Mouse (Mus musculus) T-cell, adult 66 days (primary cell): Measurements from ENCODE around the gene Mbd4. TPM values are rescaled to one million over a fixed set of nuclear protein-coding genes. Genes with fewer than 3 reads are reported as not detected.

Experiments used
- total RNA-seq, 2 experiments: library from RNA; stranded (reverse); gene quantifications; 3 replicates in 1 of 2; 4 replicates in 1 of 2; pipeline ENCODE4 v1.2.4; 2023

Gene Mbd4
- total RNA-seq: 1 to 10 TPM; 7.9 to 8.5 TPM

DNA sequence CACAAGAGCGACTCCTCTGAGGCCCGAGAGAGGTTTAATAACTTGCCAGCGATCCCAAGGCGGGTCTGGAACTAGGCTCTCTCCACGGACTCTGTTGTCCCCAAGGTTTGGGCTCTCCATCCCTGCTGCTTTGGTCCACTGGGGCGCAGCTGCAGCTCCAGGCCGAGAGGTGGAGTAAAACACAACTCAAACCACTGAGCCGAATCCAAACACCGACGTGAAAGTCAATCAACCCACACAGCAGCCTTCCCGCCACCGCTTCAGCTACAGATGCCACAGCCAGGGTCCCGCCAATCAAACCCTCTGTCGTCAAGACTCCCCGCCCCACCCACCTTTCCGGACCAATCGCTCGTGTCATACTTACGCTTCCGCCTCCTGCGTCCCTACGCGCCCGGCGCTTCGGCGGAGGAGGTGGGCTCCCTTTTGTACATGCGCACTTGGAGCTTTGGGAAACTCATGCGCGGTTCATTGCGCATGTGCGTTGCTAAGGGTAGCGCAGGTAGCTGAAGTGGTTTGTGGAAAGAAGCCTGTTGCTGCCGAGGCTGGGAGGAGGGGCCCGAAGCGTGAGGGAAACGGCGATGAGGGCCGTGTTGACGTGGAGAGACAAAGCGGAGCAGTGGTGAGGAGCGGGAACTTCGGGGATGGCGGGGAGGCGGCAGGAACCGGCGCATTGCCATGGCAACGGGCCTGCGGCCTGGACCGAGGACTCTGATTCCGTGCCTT lies at the start of gene Mbd4, which contains the start of gene Ift122:
TSS of gene Mbd4 (minus strand) at position 281 of the 723 bp plus-strand sequence.
TSS of gene Ift122 (plus strand) at position 380 of the 723 bp plus-strand sequence.

DNA sequence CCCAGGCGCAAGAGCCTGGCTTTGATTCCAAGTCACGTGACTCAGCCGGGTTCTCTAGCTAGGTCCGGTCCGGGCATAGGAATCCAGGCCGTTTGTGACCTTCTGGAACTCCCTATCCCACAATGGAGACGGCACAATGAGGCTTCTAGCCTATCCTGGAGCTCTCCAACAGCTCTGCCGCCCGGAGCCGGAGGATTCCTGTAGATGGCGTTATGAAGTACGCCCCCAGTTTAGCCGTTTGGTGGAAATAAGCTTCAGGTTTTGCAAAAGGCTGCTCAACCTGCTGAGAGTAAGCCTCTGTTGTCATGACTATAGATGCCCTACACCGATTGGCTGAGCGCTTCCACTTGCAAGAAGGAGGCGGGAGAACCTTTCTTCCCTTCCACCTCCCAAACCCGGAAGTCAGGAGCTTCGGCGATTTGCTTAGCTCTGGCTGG lies 15.0 kb downstream of the Mbd4 start, which contains the start of gene Efcab12:
TSS of gene Efcab12 (minus strand) at position 252 of the 437 bp plus-strand sequence.

DNA sequence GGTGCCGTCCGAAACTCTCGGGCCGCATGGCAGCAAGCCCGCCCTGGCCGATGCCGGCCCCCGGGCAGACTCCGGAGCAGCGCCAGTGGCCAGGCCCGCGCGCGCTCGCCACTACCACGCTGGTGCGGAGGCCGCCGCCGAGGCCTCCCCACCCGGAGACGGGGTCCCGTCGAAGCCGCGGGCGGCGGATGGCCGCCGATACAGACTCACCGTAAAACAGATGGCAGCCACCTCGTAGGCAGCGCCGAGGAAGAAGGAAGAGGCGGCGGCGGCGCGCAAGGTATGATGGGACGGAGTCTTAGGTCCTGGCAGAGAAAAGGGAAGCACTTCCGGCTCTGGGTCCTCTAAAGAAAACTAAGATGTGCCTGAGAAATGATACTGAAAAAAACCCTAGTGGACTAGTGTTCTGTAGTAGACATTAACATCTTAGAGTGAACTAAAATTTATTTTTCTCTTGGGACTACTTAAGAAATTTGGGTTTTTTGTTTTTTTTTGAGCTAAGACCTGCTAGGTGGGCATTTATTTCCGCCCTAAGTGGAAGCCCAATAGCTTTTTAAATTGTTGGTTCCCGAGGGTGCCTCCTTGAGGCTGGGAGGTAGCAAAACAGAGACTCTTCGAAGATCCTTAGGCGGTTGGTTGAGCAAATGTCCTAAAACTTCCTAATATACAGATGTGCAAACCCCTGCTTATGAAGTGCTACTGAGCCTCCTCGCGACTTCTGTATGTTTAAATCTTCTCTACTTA lies 44.5 kb downstream of the Mbd4 start, which contains the start of gene Rpl32:
TSS of gene Rpl32 (minus strand) at position 260 of the 744 bp plus-strand sequence.

Other genes with a start within 250 kb of the Mbd4 start
- gene Raf1, start 176.7 kb downstream of the Mbd4 start, total RNA-seq: 100 to 1,000 TPM; 155 to 158 TPM
- under 1 TPM in 1 of 2 experiments, not detected in 1; 0.44 TPM for gene Tmem40, start 91.0 kb downstream of the Mbd4 start, total RNA-seq
- 1 to 10 TPM; 6.5 to 8.5 TPM for gene Cand2, start 78.8 kb downstream of the Mbd4 start, total RNA-seq
- gene Rpl32, start 44.6 kb downstream of the Mbd4 start, total RNA-seq: 1,000 to 10,000 TPM; 3,185 to 3,320 TPM
- gene Efcab12, start 15.0 kb downstream of the Mbd4 start, total RNA-seq: 1 to 10 TPM in 1 of 2 experiments, under 1 TPM in 1; 0.99 to 1.2 TPM
- gene Ift122, start 99 bp upstream of the Mbd4 start, total RNA-seq: 1 to 10 TPM; 3.0 to 3.3 TPM
- not detected for gene Rho, start 78.4 kb upstream of the Mbd4 start, total RNA-seq
- not detected for gene H1foo, start 91.6 kb upstream of the Mbd4 start, total RNA-seq
- gene Plxnd1, start 141.6 kb upstream of the Mbd4 start, total RNA-seq: 10 to 100 TPM; 23.1 to 27.1 TPM